Mouse (Mus musculus): Measurements from ENCODE around the gene Synm. TPM values are rescaled to one million over a fixed set of nuclear protein-coding genes. Genes with fewer than 3 reads are reported as not detected.

The Synm gene
- polyA plus RNA-seq, 1 experiment from 2014 or later: 2.4 TPM

DNA sequence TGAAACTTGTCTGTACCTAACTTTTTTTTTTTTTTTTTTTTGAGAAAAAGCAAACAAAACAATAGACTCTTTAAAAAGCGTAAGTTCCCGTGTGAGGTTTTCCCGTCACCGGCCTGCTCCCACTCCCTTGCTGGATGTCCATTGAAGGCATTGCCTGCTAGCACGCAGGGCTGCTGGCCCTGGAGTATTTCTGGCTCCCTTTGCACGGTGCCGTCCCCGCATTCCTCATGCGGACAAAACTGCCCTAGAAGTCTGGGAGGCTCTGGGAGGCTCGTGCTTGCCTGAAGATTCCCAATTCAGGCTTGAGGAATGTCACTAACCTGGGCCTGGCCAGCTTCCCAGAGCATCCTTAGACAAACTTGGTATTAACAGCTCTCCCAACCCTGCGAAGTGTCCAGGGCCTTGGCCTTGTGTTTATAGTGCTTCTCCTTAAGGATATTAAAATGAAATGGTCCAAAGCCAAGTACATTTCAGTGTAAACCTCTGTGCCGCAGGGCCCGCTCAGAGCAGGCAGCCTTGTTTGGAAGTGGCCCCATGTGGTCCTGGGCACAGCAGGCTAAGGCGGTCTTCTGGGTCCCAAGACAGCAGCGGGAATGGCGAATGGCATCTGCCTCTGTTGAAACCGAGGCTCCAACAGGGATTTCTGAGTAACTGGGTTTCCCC is 58.2 kb downstream of the Synm start:
- DNase-seq (ENCODE audit: low spot score): no peak
- no peaks in the 10 kb centered on the region for H3K9me3 ChIP-seq (ENCODE audit: control insufficient read depth, low read length)
- H3K27ac ChIP-seq (ENCODE audit: low read depth, low read length): no peak overlapping the region
- no peaks in the 10 kb centered on the region for H3K27me3 ChIP-seq (ENCODE audit: control insufficient read depth, insufficient read depth, low read length)
- no peak overlapping the region for H3K9ac ChIP-seq (ENCODE audit: low read depth, low read length)
- ATAC-seq (ENCODE audit: low FRiP score): no peak
- no peak overlapping the region for H3K4me3 ChIP-seq (ENCODE audit: low read depth, low read length)
- 75% methylated on average over 17 of the region's 17 CpGs for WGBS
- peaks cover 3% of the 10 kb centered on the region; the same call in 1 of the 2 replicates for H3K36me3 ChIP-seq (ENCODE audit: control insufficient read depth, insufficient read depth, low read length)
- H3K4me1 ChIP-seq (replicated peaks; ENCODE audit: control insufficient read depth, insufficient read depth, low read length): no peaks in the 10 kb centered on the region
- H3K4me2 ChIP-seq (replicated peaks; ENCODE audit: low read depth, low read length): no peak overlapping the region

- ATAC-seq (ENCODE audit: low FRiP score): no peak
- Histone ChIP-seq H3K4me3 (ENCODE audit: low read depth, low read length) (no peak overlapping the region), H3K4me1 (replicated peaks; ENCODE audit: control insufficient read depth, insufficient read depth, low read length) (no peaks in the 10 kb centered on the region), H3K4me2 (replicated peaks; ENCODE audit: low read depth, low read length) (no peak overlapping the region), H3K27me3 (ENCODE audit: control insufficient read depth, insufficient read depth, low read length) (no peaks in the 10 kb centered on the region), H3K36me3 (ENCODE audit: control insufficient read depth, insufficient read depth, low read length) (peaks cover 3% of the 10 kb centered on the region; the same call in 1 of the 2 replicates), H3K9me3 (ENCODE audit: control insufficient read depth, low read length) (no peaks in the 10 kb centered on the region), H3K9ac (ENCODE audit: low read depth, low read length) (no peak overlapping the region), H3K27ac (ENCODE audit: low read depth, low read length) (no peak overlapping the region)
- DNase-seq (ENCODE audit: low spot score): peak; percentile 68
Observed at GRCm38 (mm10) chr7:67700846-67701245, 58.7 kb downstream of the Synm start.

DNA sequence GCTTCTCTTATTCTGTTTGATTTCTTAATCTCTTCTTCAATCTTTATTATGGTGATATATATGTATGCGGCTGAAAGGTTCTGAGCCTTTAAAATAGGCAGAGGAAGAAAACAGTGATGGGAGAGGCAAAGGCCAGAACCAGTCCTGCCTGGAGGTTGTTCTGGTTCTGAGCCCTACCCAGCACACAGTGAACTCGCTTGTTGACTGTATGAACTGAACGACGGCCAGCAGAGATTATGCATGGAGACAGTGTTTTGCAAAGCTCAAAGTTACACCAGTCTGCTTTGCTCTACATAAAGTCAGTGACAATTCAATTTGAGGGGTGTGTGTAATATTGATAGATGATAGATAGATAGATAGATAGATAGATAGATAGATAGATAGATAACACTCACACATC is 60.2 kb downstream of the Synm start:
- Histone ChIP-seq H3K4me3 (ENCODE audit: low read depth, low read length) (no peak overlapping the region), H3K9me3 (ENCODE audit: control insufficient read depth, low read length) (no peaks in the 10 kb centered on the region), H3K9ac (ENCODE audit: low read depth, low read length) (no peak overlapping the region), H3K4me2 (replicated peaks; ENCODE audit: low read depth, low read length) (no peak overlapping the region), H3K27ac (ENCODE audit: low read depth, low read length) (no peak overlapping the region), H3K27me3 (ENCODE audit: control insufficient read depth, insufficient read depth, low read length) (no peaks in the 10 kb centered on the region), H3K4me1 (replicated peaks; ENCODE audit: control insufficient read depth, insufficient read depth, low read length) (no peaks in the 10 kb centered on the region), H3K36me3 (ENCODE audit: control insufficient read depth, insufficient read depth, low read length) (no peaks in the 10 kb centered on the region)
- ATAC-seq (ENCODE audit: low FRiP score) (no peak), DNase-seq (ENCODE audit: low spot score) (no peak)
- 97% methylated on average over 4 of the region's 4 CpGs for WGBS

- no peak overlapping the region for H3K4me2 ChIP-seq (replicated peaks; ENCODE audit: low read depth, low read length)
- no peaks in the 10 kb centered on the region for H3K4me1 ChIP-seq (replicated peaks; ENCODE audit: control insufficient read depth, insufficient read depth, low read length)
- 95% methylated on average over 28 of the region's 28 CpGs for WGBS
- ATAC-seq (ENCODE audit: low FRiP score) (no peak), DNase-seq (ENCODE audit: low spot score) (no peak)
- no peaks in the 10 kb centered on the region for H3K27me3 ChIP-seq (ENCODE audit: control insufficient read depth, insufficient read depth, low read length)
- no peak overlapping the region for H3K9ac ChIP-seq (ENCODE audit: low read depth, low read length)
- H3K36me3 ChIP-seq (ENCODE audit: control insufficient read depth, insufficient read depth, low read length): no peaks in the 10 kb centered on the region
- no peak overlapping the region for H3K27ac ChIP-seq (ENCODE audit: low read depth, low read length)
- no peak overlapping the region for H3K4me3 ChIP-seq (ENCODE audit: low read depth, low read length)
- H3K9me3 ChIP-seq (ENCODE audit: control insufficient read depth, low read length): no peaks in the 10 kb centered on the region
Observed at GRCm38 (mm10) chr7:67697892-67698630, 61.5 kb downstream of the Synm start.

DNA sequence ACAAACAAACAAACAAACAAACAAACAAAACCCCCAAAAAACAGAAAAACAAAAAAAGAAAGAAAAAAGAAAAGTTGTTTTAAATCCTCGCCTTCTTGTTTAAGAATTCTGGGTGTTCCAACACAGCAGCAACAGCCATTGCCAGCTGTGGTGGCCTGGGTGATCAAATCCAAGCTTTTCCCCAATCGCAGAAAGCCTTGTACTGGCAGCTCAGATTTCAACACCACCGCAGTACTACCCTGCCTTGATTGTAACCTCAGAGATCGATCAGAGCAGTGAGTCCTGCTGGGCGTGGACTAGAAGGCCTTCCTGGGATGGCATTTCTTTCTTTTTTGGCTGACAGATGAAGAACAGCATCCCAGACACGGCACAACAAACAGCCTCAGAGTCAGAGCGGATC is 63.6 kb downstream of the Synm start:
- DNase-seq (ENCODE audit: low spot score) (no peak), ATAC-seq (ENCODE audit: low FRiP score) (no peak)
- no peak overlapping the region for H3K4me2 ChIP-seq (replicated peaks; ENCODE audit: low read depth, low read length)
- no peaks in the 10 kb centered on the region for H3K27me3 ChIP-seq (ENCODE audit: control insufficient read depth, insufficient read depth, low read length)
- H3K27ac ChIP-seq (ENCODE audit: low read depth, low read length): no peak overlapping the region
- no peaks in the 10 kb centered on the region for H3K36me3 ChIP-seq (ENCODE audit: control insufficient read depth, insufficient read depth, low read length)
- no peaks in the 10 kb centered on the region for H3K9me3 ChIP-seq (ENCODE audit: control insufficient read depth, low read length)
- no peaks in the 10 kb centered on the region for H3K4me1 ChIP-seq (replicated peaks; ENCODE audit: control insufficient read depth, insufficient read depth, low read length)
- no peak overlapping the region for H3K9ac ChIP-seq (ENCODE audit: low read depth, low read length)
- 82% methylated on average over 7 of the region's 7 CpGs for WGBS
- H3K4me3 ChIP-seq (ENCODE audit: low read depth, low read length): no peak overlapping the region

- H3K27ac ChIP-seq (ENCODE audit: low read depth, low read length): no peak overlapping the region
- no peak for DNase-seq (ENCODE audit: low spot score)
- no peaks in the 10 kb centered on the region for H3K36me3 ChIP-seq (ENCODE audit: control insufficient read depth, insufficient read depth, low read length)
- ATAC-seq (ENCODE audit: low FRiP score): no peak
- no peaks in the 10 kb centered on the region for H3K4me1 ChIP-seq (replicated peaks; ENCODE audit: control insufficient read depth, insufficient read depth, low read length)
- no peaks in the 10 kb centered on the region for H3K9me3 ChIP-seq (ENCODE audit: control insufficient read depth, low read length)
- H3K4me3 ChIP-seq (ENCODE audit: low read depth, low read length): no peak overlapping the region
- no peak overlapping the region for H3K4me2 ChIP-seq (replicated peaks; ENCODE audit: low read depth, low read length)
- H3K27me3 ChIP-seq (ENCODE audit: control insufficient read depth, insufficient read depth, low read length): no peaks in the 10 kb centered on the region
- H3K9ac ChIP-seq (ENCODE audit: low read depth, low read length): no peak overlapping the region
- WGBS: 90% methylated on average over 23 of the region's 23 CpGs
Observed at GRCm38 (mm10) chr7:67692791-67693538, 66.6 kb downstream of the Synm start.

GRCm38 (mm10) chr7:67692141-67692540 is 67.4 kb downstream of the Synm start:
- DNase-seq (ENCODE audit: low spot score) (no peak), ATAC-seq (ENCODE audit: low FRiP score) (no peak)
- H3K4me1 ChIP-seq (replicated peaks; ENCODE audit: control insufficient read depth, insufficient read depth, low read length): no peaks in the 10 kb centered on the region
- H3K9ac ChIP-seq (ENCODE audit: low read depth, low read length): no peak overlapping the region
- WGBS: 84% methylated on average over 3 of the region's 3 CpGs
- H3K36me3 ChIP-seq (ENCODE audit: control insufficient read depth, insufficient read depth, low read length): no peaks in the 10 kb centered on the region
- H3K4me2 ChIP-seq (replicated peaks; ENCODE audit: low read depth, low read length): no peak overlapping the region
- H3K27me3 ChIP-seq (ENCODE audit: control insufficient read depth, insufficient read depth, low read length): no peaks in the 10 kb centered on the region
- no peak overlapping the region for H3K4me3 ChIP-seq (ENCODE audit: low read depth, low read length)
- H3K9me3 ChIP-seq (ENCODE audit: control insufficient read depth, low read length): no peaks in the 10 kb centered on the region
- H3K27ac ChIP-seq (ENCODE audit: low read depth, low read length): no peak overlapping the region

GRCm38 (mm10) chr7:67691036-67691435 is 68.5 kb downstream of the Synm start:
- ATAC-seq (ENCODE audit: low FRiP score) (no peak), DNase-seq (ENCODE audit: low spot score) (no peak)
- H3K27me3 ChIP-seq (ENCODE audit: control insufficient read depth, insufficient read depth, low read length): no peaks in the 10 kb centered on the region
- no peak overlapping the region for H3K4me2 ChIP-seq (replicated peaks; ENCODE audit: low read depth, low read length)
- H3K9me3 ChIP-seq (ENCODE audit: control insufficient read depth, low read length): no peaks in the 10 kb centered on the region
- H3K4me3 ChIP-seq (ENCODE audit: low read depth, low read length): no peak overlapping the region
- no peaks in the 10 kb centered on the region for H3K36me3 ChIP-seq (ENCODE audit: control insufficient read depth, insufficient read depth, low read length)
- WGBS: 91% methylated on average over 6 of the region's 6 CpGs
- H3K4me1 ChIP-seq (replicated peaks; ENCODE audit: control insufficient read depth, insufficient read depth, low read length): no peaks in the 10 kb centered on the region
- no peak overlapping the region for H3K27ac ChIP-seq (ENCODE audit: low read depth, low read length)
- no peak overlapping the region for H3K9ac ChIP-seq (ENCODE audit: low read depth, low read length)
